Mouse (Mus musculus) neural tube, embryonic 10.5 days (tissue): Measurements from ENCODE around the gene Itgb3.
A peak's percentile ranks its signal among the peaks of the same experiment; 100 is the strongest.

Source experiments
- DNase-seq: peaks from one replicate; pipeline ENCODE4 v3.0.0-alpha.2; 2017; ENCODE audit warnings: low spot score; ENCODE audit errors: extremely low spot score

Gene Itgb3

DNA sequence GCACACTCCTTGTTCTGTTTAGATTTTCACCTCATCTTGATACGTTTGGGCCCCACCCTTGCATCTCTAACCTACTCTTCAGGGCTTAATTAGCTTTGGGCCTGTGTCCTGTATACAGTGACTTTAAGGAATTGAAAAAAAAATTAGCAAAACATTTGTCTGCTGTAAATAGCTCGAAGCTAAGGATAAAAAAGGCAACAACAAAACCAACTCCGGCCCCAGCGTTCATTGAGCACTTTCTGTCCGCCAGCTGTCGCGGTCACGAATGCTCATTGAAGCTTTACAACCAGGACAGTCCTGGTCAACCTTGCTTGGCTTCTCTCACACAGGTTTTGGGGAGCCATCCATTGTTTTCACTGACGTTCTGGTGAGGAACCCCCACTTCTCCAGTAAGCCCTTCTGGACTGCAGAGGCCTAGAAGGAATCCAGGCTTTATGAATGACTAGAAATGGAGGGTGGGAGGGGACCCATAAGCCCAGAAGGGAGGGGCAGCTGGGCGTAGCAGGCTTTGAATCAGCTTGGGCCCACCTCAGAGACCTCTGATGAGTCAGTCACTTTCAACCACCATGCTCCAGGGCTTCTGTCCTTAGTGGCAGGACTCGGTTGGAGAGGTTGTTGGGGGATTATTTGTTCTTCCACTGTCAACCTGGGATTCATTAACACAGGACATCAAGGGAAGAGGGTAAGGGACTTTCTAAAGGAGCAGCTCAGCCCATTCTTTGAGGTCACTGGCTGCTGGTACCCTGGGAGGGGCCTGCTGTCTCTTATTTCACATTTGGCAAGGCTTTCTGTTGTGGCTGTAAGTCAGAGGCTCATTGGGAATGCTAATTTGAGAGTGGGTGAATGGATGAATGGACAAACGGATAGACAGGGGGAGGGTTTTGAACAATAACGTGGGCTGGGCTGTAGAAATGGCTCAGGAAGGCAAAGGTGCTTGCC lies 11.6 kb downstream of the Itgb3 start:
- no peak for DNase-seq

DNA sequence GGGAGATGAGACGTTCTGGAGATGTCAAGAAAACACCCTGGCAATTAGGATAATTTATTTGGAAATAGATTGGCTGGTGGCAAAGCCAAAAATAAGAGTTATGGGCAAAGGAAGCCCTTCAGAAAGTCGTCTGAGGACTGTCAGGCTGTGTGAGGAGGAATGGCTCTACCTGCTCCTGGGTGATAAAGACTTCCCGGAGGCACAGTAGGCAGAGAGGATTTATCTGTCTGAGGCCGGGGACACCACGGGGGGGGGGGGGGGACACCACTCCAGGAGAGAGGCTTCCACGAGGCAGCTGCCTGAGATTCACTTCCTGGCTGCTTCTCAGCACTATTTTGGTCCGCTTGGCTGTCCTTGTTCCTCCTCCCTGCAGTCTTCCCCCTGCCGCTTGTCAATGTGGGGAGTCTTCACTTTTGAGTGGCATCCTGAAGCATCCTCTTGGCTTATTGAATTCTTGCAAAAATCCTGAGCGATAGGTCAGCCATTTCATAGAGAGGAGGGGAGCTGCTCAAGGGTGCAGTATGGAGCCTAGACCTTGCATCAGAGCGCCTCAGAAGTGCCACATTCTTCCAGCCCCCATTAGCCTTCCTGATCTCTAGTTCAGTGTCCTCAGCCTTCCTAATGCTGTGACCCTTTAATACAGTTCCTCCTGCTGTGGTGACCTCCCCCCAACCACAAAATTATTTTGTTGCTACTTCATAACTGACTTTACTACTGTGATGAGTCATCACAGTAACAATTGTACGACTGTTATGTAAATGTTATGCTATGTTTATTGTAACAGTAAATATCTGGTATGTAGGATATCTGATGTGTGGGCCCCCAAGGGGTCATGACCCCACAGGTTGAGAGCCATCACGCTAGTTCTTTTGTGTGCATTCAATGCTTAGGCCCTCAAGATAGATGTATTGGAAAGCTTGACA lies 14.5 kb downstream of the Itgb3 start:
- DNase-seq: no peak

GRCm38 (mm10) chr11:104624791-104625391 lies 17.1 kb downstream of the Itgb3 start:
- peak; percentile 30 for DNase-seq

- DNase-seq: peak; percentile 42
These were observed 17.9 kb downstream of the Itgb3 start for GRCm38 (mm10) chr11:104625453-104626402.

- no peak for DNase-seq
These were observed 18.8 kb downstream of the Itgb3 start for GRCm38 (mm10) chr11:104626635-104627034.

DNA sequence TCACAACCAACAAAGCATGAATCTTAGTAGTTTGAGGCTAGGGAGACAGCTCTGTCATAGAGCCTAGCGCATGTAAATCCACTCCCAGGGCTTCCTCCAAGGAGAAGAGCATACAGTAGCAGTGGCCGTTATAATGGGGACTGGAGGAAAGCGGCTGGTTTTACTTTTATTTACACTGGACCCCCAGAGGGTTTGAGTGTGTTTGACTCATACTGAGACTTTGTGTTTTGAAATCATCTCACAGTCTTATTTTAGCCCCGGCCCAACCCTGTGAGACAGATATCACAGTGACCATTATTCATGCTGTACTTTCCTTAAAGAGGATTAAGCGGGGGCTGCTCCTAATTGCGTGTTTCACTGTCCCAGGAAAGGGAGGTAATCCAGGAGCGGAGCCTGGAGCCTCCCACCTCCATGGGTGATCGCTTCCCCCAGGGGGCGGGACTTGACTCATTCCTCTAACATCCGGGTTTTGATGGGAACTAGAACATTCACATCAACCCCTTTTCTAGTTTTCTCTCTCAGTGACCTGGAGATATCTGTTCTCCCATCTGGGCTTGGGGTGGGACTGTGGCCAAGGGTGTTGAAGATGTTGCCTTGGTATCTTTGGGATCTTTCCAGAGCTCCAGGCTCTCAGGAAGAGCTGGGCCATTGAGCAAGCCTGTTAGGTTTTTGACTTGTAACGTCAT lies 20.0 kb downstream of the Itgb3 start:
- no peak for DNase-seq

- DNase-seq: no peak
These were observed 20.8 kb downstream of the Itgb3 start for GRCm38 (mm10) chr11:104628566-104628965.

DNA sequence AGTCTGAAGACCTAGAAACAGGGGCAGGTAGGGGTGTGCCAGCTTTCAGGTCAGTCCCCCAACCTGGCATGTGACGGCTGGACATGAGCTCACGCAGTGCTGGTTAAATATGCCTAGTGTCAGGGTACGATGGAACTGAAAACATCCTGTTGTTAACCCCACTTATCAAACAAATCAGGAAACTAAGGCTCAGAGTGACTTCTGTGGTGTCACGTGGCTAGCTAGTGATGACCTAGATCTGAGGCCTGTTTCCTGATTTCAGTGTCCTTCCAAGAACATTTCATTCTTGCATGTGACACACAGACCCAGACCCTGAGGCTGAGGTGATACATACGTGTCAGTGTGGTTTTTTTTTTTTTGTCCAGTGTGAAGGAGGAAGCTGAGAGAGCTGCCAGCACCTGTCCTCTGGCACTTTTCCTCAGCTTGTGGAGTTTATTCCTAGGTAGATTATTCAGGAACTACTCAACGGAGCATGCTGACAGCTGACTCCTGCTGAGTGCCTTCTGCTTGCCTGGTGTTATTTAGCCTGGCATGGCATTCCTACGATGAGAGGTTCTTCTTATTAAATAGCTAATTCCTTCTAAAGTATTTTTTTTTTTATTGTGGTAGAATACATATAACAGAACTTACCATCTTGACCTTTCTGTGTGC lies 22.5 kb downstream of the Itgb3 start:
- DNase-seq: no peak

DNA sequence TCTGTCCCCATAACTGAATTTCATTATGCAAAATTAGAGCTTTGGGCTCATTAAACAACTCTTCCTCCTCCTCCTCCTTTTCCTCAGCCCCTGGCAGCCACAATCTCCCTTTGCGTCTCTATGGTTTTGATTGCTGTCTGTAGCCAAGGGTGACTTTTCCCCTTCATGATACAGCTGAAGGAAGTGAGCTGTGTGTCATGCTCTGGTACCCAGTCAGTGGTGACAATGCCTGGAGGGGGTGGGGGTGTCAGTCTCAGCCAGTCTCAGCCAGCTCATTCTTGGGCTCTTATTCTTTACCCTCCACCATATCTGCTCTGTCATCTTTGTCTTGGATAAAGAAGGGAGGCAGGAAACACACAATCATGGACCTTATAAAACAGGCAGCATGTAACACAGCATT lies 23.5 kb downstream of the Itgb3 start:
- DNase-seq: no peak

DNA sequence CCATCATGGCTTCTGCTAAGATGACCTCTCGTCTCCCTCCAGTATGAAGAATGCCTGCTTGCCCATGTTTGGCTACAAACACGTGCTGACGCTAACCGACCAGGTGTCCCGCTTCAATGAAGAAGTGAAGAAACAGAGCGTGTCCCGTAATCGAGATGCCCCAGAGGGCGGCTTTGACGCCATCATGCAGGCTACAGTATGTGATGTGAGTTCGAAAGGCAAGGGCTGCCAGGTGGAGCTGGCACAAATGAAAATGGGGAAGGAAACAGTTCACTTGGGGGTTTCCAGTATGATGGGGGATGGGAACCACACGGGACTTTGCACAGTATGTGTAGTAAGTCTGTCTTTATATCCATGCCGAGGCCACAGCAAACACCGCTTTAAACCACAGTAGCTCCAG lies 29.2 kb downstream of the Itgb3 start:
- DNase-seq: no peak

- DNase-seq: no peak
These were observed 30.2 kb downstream of the Itgb3 start for GRCm38 (mm10) chr11:104638006-104638405.

DNA sequence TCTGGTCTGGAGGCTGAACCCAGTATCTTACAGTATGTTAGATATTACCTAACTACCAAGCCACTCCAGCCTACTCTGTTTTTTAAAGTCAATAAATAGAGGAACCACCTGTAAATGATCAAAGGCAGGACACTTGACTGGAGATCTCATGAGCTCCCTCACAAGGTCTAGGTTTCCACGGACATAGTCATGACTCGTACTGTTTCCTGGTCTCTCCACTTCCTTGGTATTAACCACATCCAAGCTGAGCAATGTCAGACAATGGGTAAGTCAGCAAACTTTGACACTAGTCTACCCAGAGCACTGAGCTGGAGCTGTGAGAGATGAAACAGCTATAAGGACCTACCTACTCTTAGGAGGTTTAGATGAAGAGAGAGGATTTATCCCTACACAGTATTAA lies 31.1 kb downstream of the Itgb3 start:
- DNase-seq: no peak

- DNase-seq: no peak
These were observed 31.8 kb downstream of the Itgb3 start for GRCm38 (mm10) chr11:104639634-104640033.

DNA sequence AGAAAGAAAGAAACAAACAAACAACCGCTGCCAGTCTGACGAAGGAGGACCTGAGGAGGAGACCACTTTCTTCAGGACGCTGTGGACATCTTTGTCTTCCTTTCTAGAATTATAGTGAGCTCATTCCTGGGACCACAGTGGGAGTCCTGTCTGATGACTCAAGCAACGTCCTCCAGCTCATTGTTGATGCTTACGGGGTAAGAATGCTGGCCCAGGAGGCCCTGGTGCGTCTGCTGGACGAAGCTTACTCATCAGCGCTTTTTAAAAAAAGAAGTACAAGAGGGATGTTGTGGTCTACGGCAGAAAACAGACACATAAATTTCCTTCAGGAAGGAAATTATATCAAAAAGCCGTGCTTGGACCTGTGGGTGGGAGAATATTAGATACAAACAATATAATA lies 33.1 kb downstream of the Itgb3 start:
- DNase-seq: no peak

GRCm38 (mm10) chr11:104643236-104643635 lies 35.4 kb downstream of the Itgb3 start:
- no peak for DNase-seq

GRCm38 (mm10) chr11:104645402-104645801 lies 37.6 kb downstream of the Itgb3 start:
- DNase-seq: no peak

- no peak for DNase-seq
These were observed 38.4 kb downstream of the Itgb3 start for GRCm38 (mm10) chr11:104646173-104646572.

DNA sequence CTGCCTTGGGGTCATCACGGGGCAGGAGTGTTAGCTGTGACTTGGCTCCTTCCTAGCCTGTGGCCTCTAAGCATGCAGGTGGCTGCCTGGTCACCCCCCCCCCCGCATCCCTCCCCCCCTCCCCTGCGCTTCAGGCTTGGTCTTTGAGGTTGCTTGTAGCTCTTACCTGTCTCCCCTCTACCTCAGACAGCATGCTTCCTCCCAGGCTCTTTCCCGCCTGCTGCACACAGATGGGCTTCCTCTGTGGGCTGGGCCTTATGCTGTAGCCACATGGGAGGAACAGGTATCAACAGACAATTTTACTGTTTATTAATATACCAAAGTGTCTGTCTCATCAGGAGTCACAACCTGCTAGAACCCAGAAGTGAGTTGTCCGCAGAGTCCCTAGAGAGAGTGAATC lies 38.8 kb downstream of the Itgb3 start:
- DNase-seq: no peak

GRCm38 (mm10) chr11:104647188-104647867 lies 39.5 kb downstream of the Itgb3 start:
- DNase-seq: no peak
